Mouse (Mus musculus) embryo, embryonic 11 days (tissue): ENCODE results near the gene Commd2.
A peak's percentile ranks its signal among the peaks of the same experiment; 100 is the strongest.

Experiments
- DNase-seq: peaks from one replicate; pipeline ENCODE4 v3.0.0-alpha.2; 2015

Commd2 gene

DNA sequence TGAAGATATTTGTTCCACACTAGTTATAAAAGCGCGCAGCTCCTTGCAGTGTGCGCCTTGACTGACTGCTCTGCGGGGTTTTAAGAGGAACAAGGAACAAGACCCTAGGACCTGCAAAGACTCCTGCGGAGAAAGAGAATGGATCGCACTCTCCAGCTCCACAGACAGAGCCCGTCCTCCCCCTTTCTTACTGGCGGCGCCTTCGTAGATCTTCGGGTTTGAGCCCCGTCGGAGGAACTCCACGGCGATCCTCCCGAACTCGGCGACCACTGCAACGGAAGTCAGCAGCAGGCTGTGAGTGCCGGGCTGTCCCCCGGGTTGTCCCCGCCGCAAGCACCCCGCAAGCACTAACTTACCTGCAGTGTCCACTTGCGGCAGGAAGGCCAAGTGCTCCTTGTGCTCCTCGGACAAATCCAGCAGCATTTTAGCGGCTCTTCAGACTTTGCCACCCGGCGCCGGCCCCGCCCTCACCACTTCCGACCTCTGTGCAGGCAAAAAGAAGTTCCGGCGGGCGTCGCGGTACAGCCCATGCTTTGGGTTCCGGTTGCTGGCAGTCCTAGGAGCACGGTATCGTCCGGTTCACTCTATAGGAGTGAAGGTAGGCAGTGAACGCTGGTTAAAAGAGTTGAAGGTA lies at the start of gene Commd2:
Gene Commd2, minus strand, starts transcription at position 485 of the 634 bp plus-strand sequence.
- DNase-seq: peak; percentile 91

DNA sequence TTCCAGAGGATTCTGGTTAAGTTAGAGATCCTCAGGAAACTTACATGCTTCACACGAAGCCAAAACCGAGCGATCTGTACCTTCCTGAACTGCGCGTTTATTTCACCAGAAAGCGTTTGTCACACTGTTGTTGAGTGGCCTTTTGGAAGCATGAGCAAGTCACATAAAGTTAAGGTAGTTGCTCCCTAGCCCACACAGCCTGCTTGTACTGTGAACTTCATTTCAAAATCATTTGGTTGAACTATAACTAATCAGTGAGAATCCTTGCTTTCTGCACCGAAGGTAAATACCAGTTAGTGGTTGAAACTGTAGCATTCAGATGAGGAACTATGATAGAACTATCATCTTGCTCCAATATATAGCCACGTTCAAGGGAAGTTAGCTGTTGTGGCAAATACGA lies 45.3 kb upstream of the Commd2 start:
- no peak for DNase-seq

DNA sequence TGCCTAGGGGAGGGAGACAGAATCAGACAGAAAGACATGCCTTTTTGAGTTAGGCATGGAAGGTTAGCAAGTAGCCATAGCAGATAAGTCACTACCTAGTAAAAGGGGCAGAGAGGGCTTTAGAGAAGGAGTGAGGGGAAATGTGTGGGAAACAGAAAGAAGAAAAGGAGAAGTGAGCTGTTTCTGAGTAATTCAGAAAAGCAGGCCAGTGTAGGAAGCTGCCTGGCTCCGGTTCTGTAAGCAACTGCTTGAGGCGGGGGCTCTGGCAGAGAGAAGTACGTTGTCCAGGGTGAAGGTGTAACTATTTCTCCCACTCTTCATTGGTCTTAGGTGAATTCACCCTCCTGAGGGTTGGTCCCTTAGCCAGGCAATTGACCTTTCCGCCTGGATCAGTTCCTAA lies 44.7 kb upstream of the Commd2 start:
- DNase-seq: no peak

DNA sequence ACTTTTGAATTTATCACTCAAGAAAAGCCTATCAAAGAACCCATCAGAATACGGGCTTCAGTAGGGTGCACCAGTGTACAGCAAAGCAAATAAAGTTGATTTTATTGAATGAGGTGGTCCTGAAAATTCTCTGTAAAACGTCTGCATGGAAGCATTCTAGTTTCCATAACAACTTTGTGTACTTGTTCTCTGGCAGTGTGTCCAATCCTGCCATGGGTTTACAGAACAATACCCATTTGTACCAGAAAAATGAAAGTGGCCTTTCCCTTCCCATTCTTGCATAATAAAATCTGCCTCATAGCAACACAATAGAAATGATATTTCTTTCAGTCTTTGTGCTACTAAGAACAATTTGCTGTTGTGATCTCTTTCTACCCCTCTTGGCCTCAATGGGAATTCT lies 41.2 kb upstream of the Commd2 start, which contains the start of gene Ankub1:
Gene Ankub1, minus strand, starts transcription at position 81 of the 400 bp plus-strand sequence.
- no peak for DNase-seq

DNA sequence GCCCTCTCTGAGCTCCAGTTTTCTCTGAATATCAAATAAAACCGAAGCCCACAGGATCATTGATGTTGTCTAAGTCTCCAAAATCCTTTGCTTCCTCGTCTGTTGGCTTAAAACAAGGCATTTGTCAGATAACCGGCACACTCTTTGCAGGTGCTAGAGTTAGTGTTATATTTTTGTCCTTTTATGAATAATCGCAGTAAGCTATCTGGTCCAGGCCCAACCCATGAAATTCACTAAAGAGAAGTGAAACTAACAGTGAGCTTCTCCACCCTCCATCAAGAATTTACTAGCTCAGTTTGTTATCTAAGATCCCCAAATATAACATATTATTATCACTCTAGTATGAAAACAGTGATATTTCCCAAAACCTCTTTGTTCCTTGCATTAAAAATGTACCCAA lies 40.3 kb upstream of the Commd2 start:
- DNase-seq: no peak

DNA sequence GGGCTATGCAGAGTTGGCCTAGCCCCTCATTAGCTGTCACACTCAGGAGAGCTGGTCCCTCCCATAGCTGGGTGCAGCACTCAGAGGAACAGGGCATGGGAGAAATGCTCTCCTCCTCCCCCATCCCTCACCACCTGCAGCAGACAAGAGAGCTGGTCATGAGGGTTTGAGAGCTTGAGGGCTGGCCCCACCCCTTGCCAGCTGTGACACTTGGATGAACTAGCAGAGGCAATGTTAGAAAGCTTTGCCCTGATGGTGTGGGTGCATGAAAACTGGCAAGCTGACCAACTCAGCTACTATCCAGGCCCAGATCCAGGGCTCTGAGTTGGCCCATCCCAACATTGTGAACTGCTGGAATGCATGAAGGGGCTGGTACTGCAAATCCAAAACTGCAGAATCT lies 26.3 kb upstream of the Commd2 start:
- DNase-seq: no peak

DNA sequence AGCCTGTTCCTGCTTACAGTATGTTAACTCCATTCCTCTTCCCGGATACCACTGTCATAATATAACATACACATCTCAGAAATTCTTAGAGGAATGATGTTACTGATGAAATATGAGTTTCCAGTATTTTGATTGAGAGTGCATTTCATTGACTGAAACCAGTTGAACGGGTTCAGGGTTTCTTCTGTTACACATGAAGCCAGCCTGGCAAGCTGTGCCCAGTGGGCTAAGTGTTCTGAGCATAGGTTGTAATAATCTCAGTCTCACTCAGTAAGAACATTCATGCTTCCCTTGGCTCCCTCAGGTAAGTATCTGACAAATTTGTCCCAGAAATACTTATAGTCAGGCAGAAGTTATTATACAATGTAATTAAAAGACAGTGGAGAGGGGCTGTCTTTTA lies 22.6 kb upstream of the Commd2 start:
- DNase-seq: no peak

DNA sequence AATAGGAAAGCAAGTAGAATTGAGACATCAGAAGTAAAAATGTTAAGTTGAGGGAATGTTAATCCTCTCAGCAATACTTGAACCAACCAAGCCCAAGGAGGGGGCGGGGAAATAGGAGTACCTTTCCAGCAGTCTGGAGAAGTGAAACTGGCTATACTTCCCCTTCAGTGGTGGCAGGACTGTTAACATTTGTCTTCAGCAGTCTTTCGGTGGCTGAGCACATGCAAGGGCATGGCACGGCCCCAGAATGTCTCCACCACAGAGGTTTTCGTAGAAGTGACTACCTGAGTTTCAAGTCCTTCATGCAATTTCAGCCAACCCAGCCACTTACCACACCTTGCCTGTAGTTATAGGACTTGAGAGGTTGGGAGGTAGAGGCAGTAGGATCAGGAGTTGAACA lies 22.1 kb upstream of the Commd2 start:
- no peak for DNase-seq

DNA sequence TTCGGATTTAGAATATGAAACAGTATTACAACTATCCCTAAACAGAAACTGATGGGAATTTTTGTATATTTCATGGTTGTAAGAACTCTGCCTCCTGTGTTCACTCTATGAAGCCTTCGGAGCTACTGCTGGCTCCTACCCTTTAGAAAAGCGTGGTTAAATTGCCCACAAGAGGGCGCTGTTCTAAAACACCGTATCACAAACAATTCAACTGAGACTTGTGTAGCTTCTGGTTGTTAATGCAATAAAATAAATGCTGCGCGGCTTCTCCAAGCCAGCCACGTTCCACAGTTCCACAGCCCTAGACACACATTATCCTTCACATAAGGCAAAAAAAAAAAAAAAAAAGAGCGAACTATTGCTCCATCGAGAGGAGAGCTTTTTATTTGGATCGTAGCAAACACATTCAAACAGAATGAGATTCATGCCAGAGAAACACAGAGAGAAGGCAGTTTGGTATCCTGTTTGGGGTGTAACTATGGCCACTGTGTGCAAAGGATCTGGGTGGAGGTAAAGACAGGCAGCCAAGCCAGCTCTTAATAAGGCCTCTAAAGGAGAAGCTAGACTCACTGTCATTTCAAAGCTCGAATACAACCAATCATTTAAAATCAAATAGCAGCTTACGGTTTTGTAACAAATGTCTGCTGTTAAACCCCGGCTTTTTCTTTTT lies 15.7 kb upstream of the Commd2 start:
- DNase-seq: peak; percentile 87

DNA sequence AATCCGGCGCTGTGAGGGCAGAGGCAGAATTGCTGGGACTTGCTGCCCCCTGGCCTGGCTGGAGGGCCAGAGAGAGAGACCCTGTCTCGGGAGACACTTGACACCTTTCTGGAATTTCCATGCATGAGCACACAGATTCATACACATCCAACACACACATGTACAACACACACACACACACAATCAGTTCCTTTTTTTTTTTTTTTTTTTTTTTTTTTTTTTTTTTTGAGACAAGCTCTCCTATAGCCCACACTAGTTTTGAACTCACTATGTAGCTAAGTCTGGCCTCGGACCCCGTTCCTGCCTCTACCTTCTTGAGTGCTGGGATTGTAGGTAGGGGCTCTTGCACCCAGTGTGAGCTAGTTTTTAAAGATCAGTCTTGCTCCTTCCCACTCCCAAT lies 14.4 kb upstream of the Commd2 start:
- no peak for DNase-seq

DNA sequence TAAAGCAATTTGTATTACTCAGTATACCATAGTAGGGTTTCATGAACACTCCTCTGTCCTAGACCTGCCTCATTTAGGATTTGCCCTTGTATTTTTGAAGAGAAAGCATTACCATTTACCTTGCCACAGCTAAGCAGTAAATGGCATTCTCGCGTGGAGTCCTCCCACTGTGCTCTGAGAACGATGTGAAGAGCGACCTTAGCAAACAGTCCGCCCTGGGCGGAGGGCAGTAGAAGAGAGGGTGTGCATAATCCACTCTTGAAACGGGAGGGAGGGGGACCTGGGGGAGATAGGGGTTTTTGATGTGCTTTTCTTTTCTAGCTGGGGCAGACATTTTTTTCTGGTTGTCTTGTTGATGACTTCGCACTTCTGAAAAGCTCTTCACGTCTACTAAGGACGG lies 13.2 kb upstream of the Commd2 start:
- DNase-seq: no peak

DNA sequence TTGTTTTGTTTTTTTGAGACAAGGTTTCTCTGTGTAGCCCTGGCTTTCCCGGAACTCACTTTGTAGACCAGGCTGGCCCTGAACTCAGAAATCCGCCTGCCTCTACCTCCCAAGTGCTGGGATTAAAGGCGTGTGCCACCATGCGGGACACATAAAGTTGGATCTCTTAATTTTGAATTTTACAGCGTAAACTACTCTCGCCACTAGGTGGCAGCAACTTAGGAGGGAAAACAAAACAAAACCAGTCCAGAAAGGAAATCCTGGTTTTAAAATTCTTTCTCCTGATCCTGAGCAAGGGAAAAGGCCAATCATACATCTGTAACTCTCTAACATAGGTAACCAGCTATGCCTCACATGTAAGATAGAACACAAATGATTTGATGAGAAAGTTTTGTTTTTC lies 12.2 kb upstream of the Commd2 start:
- peak; percentile 83 for DNase-seq

DNA sequence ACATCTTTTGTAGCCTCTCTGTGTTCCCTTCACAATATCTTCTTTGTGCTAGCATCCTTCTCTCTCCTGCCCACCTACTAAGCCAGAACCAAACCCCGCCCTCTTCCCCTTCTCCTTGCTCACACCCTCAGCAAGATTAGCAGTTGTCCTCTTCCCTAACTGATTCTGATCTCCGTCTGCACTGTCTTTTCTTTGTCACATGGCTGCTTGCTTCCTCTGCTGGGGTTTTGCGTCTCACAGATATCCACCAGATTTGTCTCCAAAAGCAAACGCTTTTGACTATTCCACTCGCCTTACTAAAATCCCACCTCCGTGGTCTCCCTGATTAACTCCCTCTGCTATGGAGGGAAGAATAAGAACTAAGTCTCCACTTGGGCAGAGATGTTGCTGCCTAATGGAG lies 7.1 kb upstream of the Commd2 start:
- DNase-seq: no peak

DNA sequence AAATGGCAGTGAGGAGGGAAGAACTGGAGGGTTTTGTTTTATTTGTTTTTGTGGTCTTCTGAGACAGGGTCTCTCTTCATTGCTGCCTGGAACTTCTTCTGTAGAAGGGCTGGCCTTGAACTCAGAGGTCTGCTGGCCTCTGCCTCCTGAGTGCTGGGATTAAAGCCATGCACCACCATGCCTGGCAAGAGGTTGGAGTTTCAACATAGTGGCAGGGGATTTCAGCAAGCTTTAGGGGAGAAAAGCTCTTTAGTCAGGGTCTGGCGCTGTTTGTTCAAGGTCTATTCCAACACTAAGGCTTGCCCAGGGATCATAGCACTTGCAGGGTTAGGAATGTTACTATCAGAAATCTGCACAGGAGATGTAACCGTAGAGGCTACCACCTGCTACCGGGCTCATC lies 2.1 kb upstream of the Commd2 start:
- DNase-seq: no peak

DNA sequence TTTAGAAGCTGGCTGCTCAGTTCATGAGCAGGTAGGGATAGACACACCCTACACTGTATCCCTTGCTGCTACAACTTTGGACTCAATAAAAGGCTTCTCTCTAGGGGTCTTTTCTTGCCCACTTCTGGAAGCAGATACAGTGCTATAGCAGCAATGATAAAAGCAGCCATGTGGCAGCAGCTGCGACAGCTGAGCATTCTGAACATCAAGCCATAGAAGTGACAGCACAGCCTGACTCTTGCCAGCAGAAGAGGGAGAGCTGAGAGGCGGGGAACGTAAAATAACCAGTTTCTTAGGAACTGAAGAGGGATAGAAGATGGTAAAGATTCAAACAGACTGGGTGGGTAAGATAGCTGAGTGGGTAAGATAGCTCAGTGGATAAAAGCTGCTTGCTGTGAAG lies 970 bp upstream of the Commd2 start:
- DNase-seq: no peak

DNA sequence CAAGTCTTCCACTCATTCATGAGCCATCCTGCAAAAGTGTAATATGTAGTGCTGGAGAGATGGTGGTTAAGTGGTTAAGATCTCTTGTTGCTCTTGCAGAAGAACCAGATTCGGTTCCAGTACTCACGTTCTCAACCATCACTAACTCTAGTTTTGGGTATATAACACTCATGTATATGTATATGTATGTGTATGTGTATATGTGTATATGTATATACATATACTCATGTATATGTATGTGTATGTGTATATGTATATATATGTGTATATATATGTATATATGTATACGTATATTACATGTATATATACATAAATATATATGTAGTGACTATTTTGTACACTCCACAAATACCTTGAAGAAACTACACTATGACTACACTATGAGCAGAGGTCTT lies 347 bp upstream of the Commd2 start:
- no peak for DNase-seq

DNA sequence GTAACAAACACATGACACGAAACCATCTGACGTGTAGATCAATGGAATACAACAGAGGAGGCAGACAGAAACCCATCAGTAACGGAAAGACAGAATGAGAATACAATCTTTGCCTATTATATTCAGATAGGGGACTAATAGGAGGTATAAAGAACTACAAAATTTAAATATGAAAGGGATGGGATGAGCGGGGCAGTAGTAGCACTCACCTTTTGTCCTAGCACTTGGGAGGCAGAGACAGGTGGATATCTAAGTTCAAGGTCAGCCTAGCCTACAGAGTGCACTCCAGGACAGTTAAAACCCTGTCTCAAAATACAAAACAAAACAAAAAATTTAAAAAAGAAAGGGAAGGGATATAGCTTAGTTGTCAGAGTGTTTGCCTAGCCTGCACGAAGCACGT lies 8.3 kb downstream of the Commd2 start:
- no peak for DNase-seq

DNA sequence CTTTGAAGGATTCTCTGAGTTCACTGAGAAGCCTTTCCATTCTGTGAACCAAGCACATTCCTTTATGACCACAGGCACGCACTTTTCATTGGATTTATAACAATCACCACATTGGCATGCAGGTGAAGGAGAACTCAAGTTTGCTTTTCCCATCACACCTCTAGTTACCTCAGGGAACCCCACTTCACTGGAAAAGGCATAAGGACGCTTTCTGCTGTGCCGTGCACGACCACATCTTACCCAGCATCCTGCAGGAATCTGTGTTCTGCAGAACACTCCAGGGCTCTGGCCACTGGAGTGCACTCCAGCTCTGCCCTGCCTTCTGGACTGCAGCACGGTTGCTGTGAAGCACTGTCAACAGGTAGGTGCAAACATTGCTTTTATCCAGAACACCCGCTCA lies 13.9 kb downstream of the Commd2 start:
- DNase-seq: no peak

DNA sequence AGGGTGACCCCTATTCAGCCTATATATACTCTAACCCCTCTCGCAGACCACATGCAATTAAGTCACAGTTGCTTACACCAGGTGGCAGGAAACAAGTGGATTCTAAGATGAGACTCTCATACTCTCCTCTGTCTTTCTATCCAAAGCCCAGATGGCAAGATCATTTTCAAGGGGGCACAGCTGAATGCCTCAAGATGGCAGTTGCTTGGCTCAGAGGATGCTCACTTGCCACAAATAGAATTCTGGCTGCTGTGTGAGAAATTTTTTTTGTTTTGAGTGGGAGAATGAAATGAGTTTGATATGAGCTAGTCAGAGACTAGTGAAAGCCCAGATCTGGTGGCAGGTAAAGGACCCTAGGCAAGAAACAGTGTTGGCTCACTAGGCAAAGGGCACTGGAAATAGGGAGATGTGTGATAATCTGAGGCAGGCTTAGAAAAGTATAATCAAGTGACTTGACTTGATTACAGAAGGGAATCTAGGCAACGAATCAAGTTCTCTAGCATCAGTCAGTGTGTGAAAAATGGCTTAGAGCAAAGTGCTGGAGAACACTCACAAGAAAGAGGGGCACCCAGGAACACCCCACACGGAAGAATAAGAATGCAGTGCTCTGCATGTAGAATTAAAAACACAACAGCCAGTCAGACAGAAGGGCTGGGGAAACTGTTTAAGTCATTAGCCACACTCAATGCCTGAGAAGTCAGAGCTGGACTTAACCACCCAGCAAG lies 16.6 kb downstream of the Commd2 start:
- DNase-seq: no peak

DNA sequence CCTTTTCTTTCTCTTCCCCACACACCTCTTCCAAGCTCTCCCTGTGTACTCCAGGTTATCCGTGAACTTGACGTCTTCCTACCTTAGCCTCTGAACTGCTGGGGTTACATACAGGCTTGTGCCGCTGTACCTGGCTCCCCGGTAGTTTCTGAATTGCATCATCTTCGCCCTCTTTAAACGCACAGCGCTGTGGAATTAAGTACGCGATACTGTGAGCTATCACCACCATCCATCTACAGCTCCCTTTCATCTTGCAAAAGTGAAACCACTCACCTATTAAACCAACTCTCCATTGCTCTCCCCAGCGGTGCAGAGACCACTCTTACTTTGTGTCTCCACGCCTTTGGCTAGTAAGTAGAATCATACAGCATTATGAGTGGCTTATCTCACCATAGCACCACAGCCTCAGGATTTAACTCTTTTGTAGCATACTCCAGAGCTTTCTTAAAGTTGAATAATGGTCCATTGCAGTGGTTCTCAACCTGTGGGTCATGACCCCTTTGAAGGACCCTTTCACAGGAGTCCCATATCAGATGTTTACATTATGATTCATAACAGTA lies 24.5 kb downstream of the Commd2 start:
- no peak for DNase-seq

DNA sequence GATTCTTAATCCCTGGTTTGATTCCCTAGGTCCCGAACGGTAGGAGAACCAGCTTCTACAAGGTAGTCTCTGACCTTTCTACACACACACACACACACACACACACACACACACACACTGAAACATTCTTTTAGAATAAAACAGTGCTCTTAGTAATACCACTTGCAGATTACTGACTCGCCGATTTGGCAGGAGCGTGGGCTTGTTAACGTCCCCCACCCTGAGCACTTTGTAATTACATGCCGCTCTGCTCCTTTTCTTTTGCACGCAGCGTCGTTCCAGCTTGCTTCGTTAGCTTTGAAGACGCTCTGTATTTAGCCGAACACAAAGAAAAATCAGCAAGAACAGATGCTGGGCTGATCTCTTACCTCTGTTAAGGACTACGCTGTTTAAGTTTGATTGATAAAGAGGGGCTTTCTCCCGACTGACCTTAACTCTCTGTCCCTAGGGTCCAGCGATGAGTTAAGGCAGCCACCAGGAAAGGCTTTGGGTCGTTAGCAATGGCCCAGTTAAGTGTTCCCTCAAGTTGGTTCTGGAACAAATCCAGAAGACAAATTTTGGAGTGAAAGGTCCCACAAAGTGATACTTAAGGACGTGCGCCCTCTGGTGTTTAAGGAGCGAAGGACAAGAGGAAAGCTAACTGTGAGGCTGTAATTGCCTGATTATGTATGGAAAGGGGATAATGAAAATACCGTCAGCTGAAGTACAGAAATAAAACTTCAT lies 26.1 kb downstream of the Commd2 start:
- DNase-seq: peak; percentile 91

DNA sequence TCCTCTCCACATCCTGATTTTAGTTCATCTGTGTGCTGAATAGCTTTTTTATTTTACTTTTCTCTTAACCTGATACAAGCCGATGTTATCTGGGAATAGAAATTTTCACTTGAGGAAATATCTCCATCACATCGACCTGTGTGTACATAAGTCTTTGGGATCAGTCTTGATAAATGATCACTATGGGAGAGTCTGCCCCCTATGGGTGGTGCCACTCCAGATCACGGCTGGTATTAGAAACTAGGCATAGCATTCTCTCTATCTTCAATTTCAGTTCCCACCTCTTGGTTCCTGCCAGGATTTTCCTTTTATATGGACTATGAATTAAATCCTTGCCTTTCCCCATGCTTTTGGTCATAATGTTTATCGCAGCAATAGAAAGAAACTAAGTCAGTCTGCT lies 31.8 kb downstream of the Commd2 start:
- peak; percentile 15 for DNase-seq

DNA sequence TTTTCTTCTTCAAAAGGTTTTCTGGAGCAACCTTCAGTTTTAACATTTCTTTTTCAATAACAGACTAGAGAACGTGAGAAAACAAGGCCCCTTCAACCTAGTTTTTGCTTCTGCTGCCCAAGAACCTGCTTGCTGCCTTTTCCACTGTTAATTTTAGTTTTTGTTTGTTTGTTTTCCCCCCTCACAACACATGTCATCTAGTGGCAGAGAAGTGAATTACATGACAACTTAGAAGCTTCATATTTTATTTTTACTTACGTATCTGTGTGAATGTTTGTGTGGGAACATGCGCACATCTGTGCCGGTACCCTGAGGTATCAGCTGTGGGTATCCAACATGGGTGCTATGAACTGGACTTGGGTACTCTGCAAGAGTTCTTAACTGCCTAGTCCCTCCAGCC lies 35.9 kb downstream of the Commd2 start:
- no peak for DNase-seq
